Mouse (Mus musculus) erythroid progenitor cell, adult 5-6 weeks (primary cell): ENCODE measurements around the gene Ip6k3. TPM values are rescaled to one million over a fixed set of nuclear protein-coding genes. Genes with fewer than 3 reads are reported as not detected.

Experiments
- total RNA-seq, 2 experiments: library from RNA; stranded (forward) in 1 of 2; stranded (reverse) in 1 of 2; fragments of 150-400 nt in 1 of 2; fragments of 186-747, 209-891 nt in 1 of 2; gene quantifications; 2 replicates each; pipeline versions ENCODE4 v1.2.3 to v1.2.4; 2015 to 2017; ENCODE audit warnings: low replicate concordance in 2 of 2

The Ip6k3 gene
- total RNA-seq, 2 experiments from 2014 or later: not detected

Other genes starting within 250 kb of the Ip6k3 start
- 23.1 and 29.6 TPM in 2 replicates for gene Phf1, start 234.7 kb downstream of the Ip6k3 start, total RNA-seq (2015; ENCODE audit: low replicate concordance)
- gene Phf1, start 234.7 kb downstream of the Ip6k3 start, total RNA-seq (2017; ENCODE audit: low replicate concordance): 19.4 and 34.5 TPM in 2 replicates
- 54.9 and 88.3 TPM in 2 replicates for gene Cuta, start 228.2 kb downstream of the Ip6k3 start, total RNA-seq (2015; ENCODE audit: low replicate concordance)
- 8.2 and 9.3 TPM in 2 replicates for gene Cuta, start 228.2 kb downstream of the Ip6k3 start, total RNA-seq (2017; ENCODE audit: low replicate concordance)
- gene Syngap1, start 226.5 kb downstream of the Ip6k3 start, total RNA-seq (2015; ENCODE audit: low replicate concordance): 3.8 and 4.3 TPM in 2 replicates
- 11.7 and 14.4 TPM in 2 replicates for gene Syngap1, start 226.5 kb downstream of the Ip6k3 start, total RNA-seq (2017; ENCODE audit: low replicate concordance)
- 1.4 TPM in 1 of 2 replicates, not detected in the other for gene Zbtb9, start 194.6 kb downstream of the Ip6k3 start, total RNA-seq (2015; ENCODE audit: low replicate concordance)
- gene Zbtb9, start 194.6 kb downstream of the Ip6k3 start, total RNA-seq (2017; ENCODE audit: low replicate concordance): 7.1 and 8.1 TPM in 2 replicates
- gene Bak1, start 138.8 kb downstream of the Ip6k3 start, total RNA-seq (2015; ENCODE audit: low replicate concordance): 32.7 and 36.0 TPM in 2 replicates
- gene Bak1, start 138.8 kb downstream of the Ip6k3 start, total RNA-seq (2017; ENCODE audit: low replicate concordance): 11.4 and 12.5 TPM in 2 replicates
- gene Itpr3, start 110.5 kb downstream of the Ip6k3 start, total RNA-seq (2015; ENCODE audit: low replicate concordance): 1.3 and 9.0 TPM in 2 replicates
- gene Itpr3, start 110.5 kb downstream of the Ip6k3 start, total RNA-seq (2017; ENCODE audit: low replicate concordance): 0.98 and 2.2 TPM in 2 replicates
- 9.6 and 33.9 TPM in 2 replicates for gene Uqcc2, start 33.9 kb downstream of the Ip6k3 start, total RNA-seq (2015; ENCODE audit: low replicate concordance)
- 4.2 and 39.0 TPM in 2 replicates for gene Uqcc2, start 33.9 kb downstream of the Ip6k3 start, total RNA-seq (2017; ENCODE audit: low replicate concordance)
- gene Lemd2, start 36.7 kb upstream of the Ip6k3 start, total RNA-seq (2015; ENCODE audit: low replicate concordance): 14.1 and 49.5 TPM in 2 replicates
- gene Lemd2, start 36.7 kb upstream of the Ip6k3 start, total RNA-seq (2017; ENCODE audit: low replicate concordance): 17.6 and 31.8 TPM in 2 replicates